Mouse (Mus musculus) bone marrow macrophage, adult 2 months (primary cell): Measurements from ENCODE around the gene Rab7.

Source experiments
- CTCF ChIP-seq: IDR thresholded peaks from 2 replicates; pipeline ENCODE4 v1.5.1; 2012; ENCODE audit warnings: low read depth, mild to moderate bottlenecking, low read length, moderate library complexity
- POLR2A ChIP-seq: IDR thresholded peaks from 2 replicates; pipeline ENCODE4 v1.6.1; 2012; ENCODE audit warnings: mild to moderate bottlenecking, low read depth, low read length, borderline replicate concordance

DNA sequence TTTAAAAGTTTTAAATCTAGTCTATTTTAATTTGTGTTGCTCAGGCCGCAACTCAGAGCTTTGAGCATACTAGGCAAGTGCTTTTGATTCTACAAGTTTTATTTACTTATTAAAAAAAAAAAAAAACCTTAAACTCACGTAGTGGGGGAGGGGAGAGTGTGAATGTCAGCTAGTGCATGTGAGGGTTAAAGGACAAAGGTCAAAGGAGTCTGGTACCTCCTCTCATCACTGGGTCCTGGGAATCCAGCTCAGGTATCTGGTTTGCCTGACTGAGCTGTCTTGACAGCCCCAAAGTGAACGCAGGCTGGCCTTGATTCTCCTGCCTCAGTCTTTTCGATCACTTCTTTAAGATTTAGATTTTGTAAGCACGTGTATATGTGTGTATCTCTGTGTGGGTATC, 10.6 kb upstream of the Rab7 start:
- TF ChIP-seq CTCF: no peak
- TF ChIP-seq POLR2A: no peak
